Mouse (Mus musculus) limb, embryonic 12.5 days (tissue): ENCODE results near the gene Pla2g12a. TPM values are rescaled to one million over a fixed set of nuclear protein-coding genes. Genes with fewer than 3 reads are reported as not detected.

ENCODE experiments used
- ATAC-seq: fragments of 200-750 bp; cut with Nextera tagmentation; 2 replicates; pipeline ENCODE4 v1.8.0; 2017; ENCODE audit warnings: low read depth, moderate TSS enrichment; ENCODE audit not compliant: insufficient number of reproducible peaks, insufficient read depth, low FRiP score, low TSS enrichment
- H3K27ac ChIP-seq: fragments of 300-500 bp; sonication (generic); 2 replicates; pipeline ENCODE4 v1.5.1; 2016; ENCODE audit warnings: mild to moderate bottlenecking, moderate library complexity
- H3K27me3 ChIP-seq: fragments of 300-500 bp; sonication (generic); 2 replicates; pipeline ENCODE4 v1.6.1; 2016; ENCODE audit warnings: mild to moderate bottlenecking, moderate library complexity
- H3K36me3 ChIP-seq: fragments of 300-500 bp; sonication (generic); 2 replicates; pipeline ENCODE4 v1.6.1; 2016; ENCODE audit warnings: mild to moderate bottlenecking, moderate library complexity
- H3K4me1 ChIP-seq: fragments of 300-500 bp; sonication (generic); replicated peaks from 2 replicates; pipeline ENCODE4 v1.6.1; 2016
- H3K4me2 ChIP-seq: fragments of 300-500 bp; sonication (generic); 2 replicates; pipeline ENCODE4 v1.6.1; 2016; ENCODE audit warnings: mild to moderate bottlenecking, moderate library complexity
- H3K4me3 ChIP-seq: fragments of 300-500 bp; sonication (generic); replicated peaks from 2 replicates; pipeline ENCODE4 v1.5.1; 2016; ENCODE audit warnings: mild to moderate bottlenecking
- H3K9ac ChIP-seq: fragments of 300-500 bp; sonication (generic); replicated peaks from 2 replicates; pipeline ENCODE4 v1.6.1; 2016; ENCODE audit warnings: mild to moderate bottlenecking, moderate library complexity
- H3K9me3 ChIP-seq: fragments of 300-500 bp; sonication (generic); 2 replicates; pipeline ENCODE4 v1.6.1; 2016; ENCODE audit warnings: mild to moderate bottlenecking, moderate library complexity
- WGBS: fragments of 180-500 bp; shearing (Covaris S2); methylation state at CpG from one replicate; pipeline ENCODE4 v1.1.7; 2016; 5-methylcytosine and 5-hydroxymethylcytosine counted together
- polyA plus RNA-seq: library from polyadenylated mRNA; unstranded; fragments of >200 nt; fragmentation: Nextera tagmentation; extraction: Ambion mirVana; gene quantifications from 2 replicates; pipeline ENCODE4 v1.2.1, GENCODE M21; 2016

Pla2g12a gene
- 24.5 and 24.6 TPM in 2 replicates for polyA plus RNA-seq

- no peaks in the 10 kb centered on the region for H3K27me3 ChIP-seq
- peak within 1 kb of the TSS; percentile 92 for H3K4me2 ChIP-seq
- WGBS = under 1% methylated on average over 62 of the region's 66 CpGs
- ATAC-seq = peak; percentile 88
- peak within 1 kb of the TSS; percentile 64 for H3K27ac ChIP-seq
- peak within 1 kb of the TSS; percentile 75 for H3K4me3 ChIP-seq
- no peaks in the 10 kb centered on the region for H3K36me3 ChIP-seq
- peak within 1 kb of the TSS; percentile 72 for H3K9ac ChIP-seq
- H3K9me3 ChIP-seq = no peaks in the 10 kb centered on the region
- H3K4me1 ChIP-seq = 0 out of 2 replicates have a peak, but pooled peaks cover 10% of the 10 kb centered on the region
These were observed at the start of gene Pla2g12a for GRCm38 (mm10) chr3:129878405-129879021. Pla2g12a (plus strand) TSS chr3:129878606.

GRCm38 (mm10) chr3:129830626-129831025, 47.8 kb upstream of the Pla2g12a start:
- no peak for ATAC-seq

GRCm38 (mm10) chr3:129831035-129831568, 47.3 kb upstream of the Pla2g12a start, which contains the start of gene Gar1:
Gar1 (minus strand) TSS chr3:129831396.
- peak within 1 kb of the TSS; percentile 76 for H3K4me2 ChIP-seq
- peak within 1 kb of the TSS; percentile 90 for H3K27ac ChIP-seq
- H3K9me3 ChIP-seq = no peaks in the 10 kb centered on the region
- H3K4me1 ChIP-seq = peaks cover 12% of the 10 kb centered on the region
- under 1% methylated on average over 60 of the region's 60 CpGs for WGBS
- H3K36me3 ChIP-seq = peaks cover 20% of the 10 kb centered on the region
- peak; percentile 90 for ATAC-seq
- H3K27me3 ChIP-seq = no peaks in the 10 kb centered on the region
- H3K4me3 ChIP-seq = peak within 1 kb of the TSS; percentile 84
- peak within 1 kb of the TSS; percentile 84 for H3K9ac ChIP-seq

More at GRCm38 (mm10) chr3:129830626-129831025, 47.8 kb upstream of the Pla2g12a start:
- peaks cover 25% of the 10 kb centered on the region for H3K36me3 ChIP-seq
- H3K4me2 ChIP-seq = peak overlapping the region; percentile 76
- WGBS = 1% methylated on average over 45 of the region's 45 CpGs
- no peaks in the 10 kb centered on the region for H3K9me3 ChIP-seq
- H3K9ac ChIP-seq = peak overlapping the region; percentile 84
- H3K27ac ChIP-seq = peak overlapping the region; percentile 90
- no peaks in the 10 kb centered on the region for H3K27me3 ChIP-seq
- H3K4me1 ChIP-seq = peaks cover 12% of the 10 kb centered on the region
- peak overlapping the region; percentile 84 for H3K4me3 ChIP-seq

- Histone ChIP-seq H3K4me3 (no peak within 1 kb of the TSS), H3K27me3 (no peaks in the 10 kb centered on the region), H3K27ac (no peak within 1 kb of the TSS), H3K4me1 (no peaks in the 10 kb centered on the region), H3K9ac (no peak within 1 kb of the TSS), H3K4me2 (0 out of 2 replicates have a peak within 1 kb of the TSS, but pooled peaks have one; percentile 2), H3K9me3 (no peaks in the 10 kb centered on the region), H3K36me3 (no peaks in the 10 kb centered on the region)
- 72% methylated on average over 6 of the region's 6 CpGs for WGBS
- ATAC-seq = no peak
These were observed 42.9 kb upstream of the Pla2g12a start, which contains the start of gene Cfi for GRCm38 (mm10) chr3:129835388-129835934. Cfi (plus strand) TSS chr3:129835884.

- no peak overlapping the region for H3K27ac ChIP-seq
- no peaks in the 10 kb centered on the region for H3K27me3 ChIP-seq
- H3K4me2 ChIP-seq = 0 out of 2 replicates have a peak overlapping the region, but pooled peaks have one; percentile 2
- WGBS = 20% methylated on average over 11 of the region's 11 CpGs
- no peak overlapping the region for H3K4me3 ChIP-seq
- no peaks in the 10 kb centered on the region for H3K4me1 ChIP-seq
- H3K9ac ChIP-seq = no peak overlapping the region
- H3K9me3 ChIP-seq = no peaks in the 10 kb centered on the region
- ATAC-seq = no peak
- H3K36me3 ChIP-seq = no peaks in the 10 kb centered on the region
These were observed 42.2 kb upstream of the Pla2g12a start for GRCm38 (mm10) chr3:129836051-129836697.

- 91% methylated on average over 6 of the region's 6 CpGs for WGBS
- H3K36me3 ChIP-seq = no peaks in the 10 kb centered on the region
- H3K4me3 ChIP-seq = no peak overlapping the region
- H3K4me2 ChIP-seq = no peak overlapping the region
- no peaks in the 10 kb centered on the region for H3K27me3 ChIP-seq
- no peaks in the 10 kb centered on the region for H3K4me1 ChIP-seq
- ATAC-seq = no peak
- H3K9ac ChIP-seq = no peak overlapping the region
- H3K27ac ChIP-seq = no peak overlapping the region
- H3K9me3 ChIP-seq = no peaks in the 10 kb centered on the region
These were observed 41.4 kb upstream of the Pla2g12a start for GRCm38 (mm10) chr3:129836965-129837364.

- no peaks in the 10 kb centered on the region for H3K27me3 ChIP-seq
- no peak overlapping the region for H3K4me3 ChIP-seq
- H3K4me2 ChIP-seq = no peak overlapping the region
- H3K9ac ChIP-seq = no peak overlapping the region
- no peaks in the 10 kb centered on the region for H3K4me1 ChIP-seq
- H3K27ac ChIP-seq = no peak overlapping the region
- 41% methylated on average over 7 of the region's 7 CpGs for whole genome bisulfite sequencing
- ATAC-seq = no peak
- H3K9me3 ChIP-seq = no peaks in the 10 kb centered on the region
- H3K36me3 ChIP-seq = no peaks in the 10 kb centered on the region
These were observed 40.4 kb upstream of the Pla2g12a start for GRCm38 (mm10) chr3:129838017-129838416.

GRCm38 (mm10) chr3:129845868-129846267, 32.5 kb upstream of the Pla2g12a start:
- H3K9ac ChIP-seq = no peak overlapping the region
- no peaks in the 10 kb centered on the region for H3K27me3 ChIP-seq
- no peak overlapping the region for H3K4me2 ChIP-seq
- no peak overlapping the region for H3K4me3 ChIP-seq
- H3K27ac ChIP-seq = no peak overlapping the region
- no peak for ATAC-seq
- 77% methylated on average over 2 of the region's 2 CpGs for WGBS
- H3K36me3 ChIP-seq = no peaks in the 10 kb centered on the region
- H3K4me1 ChIP-seq = no peaks in the 10 kb centered on the region
- no peaks in the 10 kb centered on the region for H3K9me3 ChIP-seq

- no peak overlapping the region for H3K4me2 ChIP-seq
- no peaks in the 10 kb centered on the region for H3K27me3 ChIP-seq
- H3K4me1 ChIP-seq = no peaks in the 10 kb centered on the region
- no peak overlapping the region for H3K27ac ChIP-seq
- 84% methylated on average over 7 of the region's 7 CpGs for whole genome bisulfite sequencing
- H3K9ac ChIP-seq = no peak overlapping the region
- H3K4me3 ChIP-seq = no peak overlapping the region
- no peaks in the 10 kb centered on the region for H3K9me3 ChIP-seq
- H3K36me3 ChIP-seq = no peaks in the 10 kb centered on the region
- ATAC-seq = no peak
These were observed 31.6 kb upstream of the Pla2g12a start for GRCm38 (mm10) chr3:129846846-129847245.

- no peak overlapping the region for H3K4me3 ChIP-seq
- no peak overlapping the region for H3K4me2 ChIP-seq
- H3K36me3 ChIP-seq = no peaks in the 10 kb centered on the region
- 71% methylated on average over 2 of the region's 2 CpGs for WGBS
- H3K9ac ChIP-seq = no peak overlapping the region
- H3K27me3 ChIP-seq = no peaks in the 10 kb centered on the region
- H3K9me3 ChIP-seq = peaks cover 10% of the 10 kb centered on the region
- no peaks in the 10 kb centered on the region for H3K4me1 ChIP-seq
- ATAC-seq = no peak
- no peak overlapping the region for H3K27ac ChIP-seq
These were observed 15.8 kb upstream of the Pla2g12a start for GRCm38 (mm10) chr3:129862592-129862991.

- Histone ChIP-seq H3K4me3 (no peak overlapping the region), H3K4me1 (no peaks in the 10 kb centered on the region), H3K9ac (no peak overlapping the region), H3K36me3 (no peaks in the 10 kb centered on the region), H3K4me2 (no peak overlapping the region), H3K27ac (no peak overlapping the region), H3K27me3 (no peaks in the 10 kb centered on the region), H3K9me3 (peaks cover 6% of the 10 kb centered on the region; the same call in 1 of the 2 replicates)
- ATAC-seq = no peak
- 52% methylated on average over 14 of the region's 14 CpGs for WGBS
These were observed 14.7 kb upstream of the Pla2g12a start for GRCm38 (mm10) chr3:129863698-129864097.
